Mouse (Mus musculus): ENCODE data around the gene Kcnh7. TPM values are rescaled to one million over a fixed set of nuclear protein-coding genes. Genes with fewer than 3 reads are reported as not detected.

Kcnh7 gene
- polyA plus RNA-seq, 1 experiment from 2014 or later = 0.06 TPM

DNA sequence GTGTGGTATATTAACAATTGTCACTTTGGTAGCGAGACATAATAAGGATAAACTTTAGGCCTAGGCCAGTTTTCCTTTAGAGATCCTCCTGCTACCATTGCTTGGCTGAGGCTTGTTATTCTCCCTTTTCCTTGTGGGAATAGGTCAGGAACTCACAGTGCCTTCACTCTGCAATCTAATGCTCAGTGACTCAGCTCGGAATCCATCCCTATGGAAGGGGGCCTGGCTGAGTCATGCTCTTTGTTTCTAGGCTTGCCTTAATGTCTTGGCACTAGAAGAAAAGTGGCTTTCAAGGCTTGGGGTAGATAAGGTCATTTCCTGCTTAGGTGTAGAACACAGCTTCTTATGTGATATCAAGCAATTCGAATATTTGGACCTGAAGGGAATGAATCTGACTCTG, 255.6 kb downstream of the Kcnh7 start:
- Histone ChIP-seq H3K4me2 (no peak overlapping the region), H3K4me1 (replicated peaks) (no peaks in the 10 kb centered on the region), H3K36me3 (no peaks in the 10 kb centered on the region), H3K9ac (no peak overlapping the region), H3K27ac (no peak overlapping the region), H3K9me3 (replicated peaks) (no peaks in the 10 kb centered on the region), H3K27me3 (no peaks in the 10 kb centered on the region), H3K4me3 (replicated peaks) (no peak overlapping the region)
- no peak for DNase-seq
- no peak for ATAC-seq (ENCODE audit: low read depth)
- 49% methylated on average over 3 of the region's 3 CpGs for WGBS (ENCODE audit: insufficient replicate concordance)

GRCm38 (mm10) chr2:62928065-62928464, 256.0 kb downstream of the Kcnh7 start:
- Histone ChIP-seq H3K36me3 (no peaks in the 10 kb centered on the region), H3K27ac (no peak overlapping the region), H3K4me1 (replicated peaks) (no peaks in the 10 kb centered on the region), H3K4me3 (replicated peaks) (no peak overlapping the region), H3K9ac (no peak overlapping the region), H3K4me2 (no peak overlapping the region), H3K9me3 (replicated peaks) (no peaks in the 10 kb centered on the region), H3K27me3 (no peaks in the 10 kb centered on the region)
- WGBS (ENCODE audit: insufficient replicate concordance) = 40% methylated on average over 3 of the region's 3 CpGs
- DNase-seq = no peak
- no peak for ATAC-seq (ENCODE audit: low read depth)

GRCm38 (mm10) chr2:62923803-62924202, 260.3 kb downstream of the Kcnh7 start:
- WGBS (ENCODE audit: insufficient replicate concordance) = 61% methylated on average over 4 of the region's 4 CpGs
- Histone ChIP-seq H3K27ac (no peak overlapping the region), H3K9me3 (replicated peaks) (no peaks in the 10 kb centered on the region), H3K36me3 (no peaks in the 10 kb centered on the region), H3K4me2 (no peak overlapping the region), H3K27me3 (no peaks in the 10 kb centered on the region), H3K4me3 (replicated peaks) (no peak overlapping the region), H3K4me1 (replicated peaks) (no peaks in the 10 kb centered on the region), H3K9ac (no peak overlapping the region)
- DNase-seq (no peak), ATAC-seq (ENCODE audit: low read depth) (no peak)

GRCm38 (mm10) chr2:62907688-62908087, 276.4 kb downstream of the Kcnh7 start:
- Histone ChIP-seq H3K9ac (no peak overlapping the region), H3K4me3 (replicated peaks) (no peak overlapping the region), H3K9me3 (replicated peaks) (no peaks in the 10 kb centered on the region), H3K27me3 (no peaks in the 10 kb centered on the region), H3K27ac (no peak overlapping the region), H3K36me3 (no peaks in the 10 kb centered on the region), H3K4me2 (no peak overlapping the region), H3K4me1 (replicated peaks) (no peaks in the 10 kb centered on the region)
- ATAC-seq (ENCODE audit: low read depth) (no peak), DNase-seq (no peak)
- 42% methylated on average over 3 of the region's 3 CpGs for WGBS (ENCODE audit: insufficient replicate concordance)

- H3K9me3 ChIP-seq (replicated peaks) = no peaks in the 10 kb centered on the region
- no peak for ATAC-seq (ENCODE audit: low read depth)
- no peak overlapping the region for H3K4me3 ChIP-seq (replicated peaks)
- no peak for DNase-seq
- no peak overlapping the region for H3K9ac ChIP-seq
- no peaks in the 10 kb centered on the region for H3K36me3 ChIP-seq
- H3K27ac ChIP-seq = no peak overlapping the region
- no peaks in the 10 kb centered on the region for H3K4me1 ChIP-seq (replicated peaks)
- H3K27me3 ChIP-seq = no peaks in the 10 kb centered on the region
- 48% methylated on average over 1 of the region's 1 CpGs for WGBS (ENCODE audit: insufficient replicate concordance)
- H3K4me2 ChIP-seq = no peak overlapping the region
Measured at GRCm38 (mm10) chr2:62902363-62903353, 281.4 kb downstream of the Kcnh7 start.

DNA sequence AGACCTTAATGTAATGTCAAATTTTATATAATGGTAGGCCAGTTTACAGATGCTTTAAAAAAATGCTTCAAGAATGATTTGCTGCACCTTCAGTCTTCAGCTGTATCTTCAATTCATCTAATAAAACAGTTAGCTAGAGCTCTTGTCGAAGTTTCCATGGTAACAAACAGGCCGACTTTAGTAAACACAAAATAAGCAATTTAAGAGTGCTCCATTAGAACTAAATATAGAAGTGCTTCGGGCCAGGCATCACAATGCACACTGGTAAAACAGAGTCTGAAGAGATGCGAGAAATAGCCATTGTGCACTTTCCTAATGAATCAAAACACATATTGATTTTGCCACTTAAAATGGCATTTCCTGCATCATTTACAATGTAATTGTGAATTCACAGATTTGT, 305.3 kb downstream of the Kcnh7 start:
- Histone ChIP-seq H3K36me3 (no peaks in the 10 kb centered on the region), H3K4me3 (replicated peaks) (no peak overlapping the region), H3K4me1 (replicated peaks) (no peaks in the 10 kb centered on the region), H3K27ac (no peak overlapping the region), H3K27me3 (no peaks in the 10 kb centered on the region), H3K9me3 (replicated peaks) (no peaks in the 10 kb centered on the region), H3K4me2 (no peak overlapping the region), H3K9ac (no peak overlapping the region)
- WGBS (ENCODE audit: insufficient replicate concordance) = 56% methylated on average over 4 of the region's 4 CpGs
- no peak for DNase-seq
- no peak for ATAC-seq (ENCODE audit: low read depth)

DNA sequence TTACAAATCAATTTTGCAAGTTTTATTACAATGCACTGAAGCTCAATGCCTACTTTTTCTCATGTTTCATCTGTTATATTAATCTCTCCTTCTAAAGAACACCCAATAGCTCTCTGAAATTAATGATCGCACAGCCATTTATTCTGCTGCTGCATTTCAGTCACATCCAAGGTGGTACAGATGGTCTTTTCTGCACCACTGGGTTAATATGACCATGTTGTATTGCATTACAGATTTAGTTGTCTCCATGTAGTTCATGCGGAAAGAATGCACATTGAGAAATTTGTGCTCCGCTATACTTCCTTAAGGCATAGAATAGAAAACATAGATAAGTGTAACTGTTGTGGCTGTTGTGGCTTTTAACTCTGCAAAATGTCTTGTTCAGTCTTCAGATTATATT, 328.7 kb downstream of the Kcnh7 start:
- WGBS (ENCODE audit: insufficient replicate concordance) = 74% methylated on average over 3 of the region's 3 CpGs
- no peak for DNase-seq
- no peak overlapping the region for H3K4me2 ChIP-seq

GRCm38 (mm10) chr2:62842630-62843029, 341.5 kb downstream of the Kcnh7 start:
- no peaks in the 10 kb centered on the region for H3K9me3 ChIP-seq (replicated peaks)
- H3K4me3 ChIP-seq (replicated peaks) = no peak overlapping the region
- no peaks in the 10 kb centered on the region for H3K27me3 ChIP-seq
- no peak for ATAC-seq (ENCODE audit: low read depth)
- no peak for DNase-seq
- no peak overlapping the region for H3K9ac ChIP-seq
- no peaks in the 10 kb centered on the region for H3K36me3 ChIP-seq
- H3K4me2 ChIP-seq = no peak overlapping the region
- H3K4me1 ChIP-seq (replicated peaks) = no peaks in the 10 kb centered on the region
- WGBS (ENCODE audit: insufficient replicate concordance) = 55% methylated on average over 1 of the region's 1 CpGs
- no peak overlapping the region for H3K27ac ChIP-seq

More for the DNA sequence above, 328.7 kb downstream of the Kcnh7 start:
- Histone ChIP-seq H3K9ac (no peak overlapping the region), H3K27me3 (no peaks in the 10 kb centered on the region), H3K4me1 (replicated peaks) (no peaks in the 10 kb centered on the region), H3K27ac (no peak overlapping the region), H3K4me3 (replicated peaks) (no peak overlapping the region), H3K36me3 (no peaks in the 10 kb centered on the region), H3K9me3 (replicated peaks) (no peaks in the 10 kb centered on the region)
- ATAC-seq (ENCODE audit: low read depth) = no peak

GRCm38 (mm10) chr2:62834261-62834660, 349.8 kb downstream of the Kcnh7 start:
- Histone ChIP-seq H3K27ac (no peak overlapping the region), H3K4me3 (replicated peaks) (no peak overlapping the region), H3K9me3 (replicated peaks) (no peaks in the 10 kb centered on the region), H3K36me3 (no peaks in the 10 kb centered on the region), H3K4me1 (replicated peaks) (no peaks in the 10 kb centered on the region), H3K4me2 (no peak overlapping the region), H3K9ac (no peak overlapping the region), H3K27me3 (no peaks in the 10 kb centered on the region)
- ATAC-seq (ENCODE audit: low read depth) (no peak), DNase-seq (no peak)
- WGBS (ENCODE audit: insufficient replicate concordance) = 36% methylated on average over 1 of the region's 1 CpGs

DNA sequence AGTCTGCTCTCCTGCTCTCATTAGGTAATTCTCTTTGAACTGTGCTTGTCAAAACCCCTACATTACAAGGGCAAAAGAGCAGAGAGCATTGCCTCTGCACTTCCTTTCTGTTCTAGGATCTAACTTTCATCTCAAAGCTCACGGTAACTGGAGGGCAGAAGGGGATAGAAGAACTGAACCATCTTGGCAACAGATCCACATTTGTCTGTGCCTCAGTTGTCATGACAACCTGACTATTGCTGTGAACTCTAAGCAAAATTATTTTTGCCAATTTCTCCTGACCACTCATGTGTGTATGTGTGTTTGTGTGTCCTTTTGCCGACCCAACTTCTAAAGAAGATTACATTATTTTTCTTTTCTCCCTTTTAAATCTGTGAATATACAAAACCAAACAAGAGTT, 364.9 kb downstream of the Kcnh7 start:
- no peaks in the 10 kb centered on the region for H3K4me1 ChIP-seq (replicated peaks)
- ATAC-seq (ENCODE audit: low read depth) = no peak
- H3K4me3 ChIP-seq (replicated peaks) = no peak overlapping the region
- H3K4me2 ChIP-seq = no peak overlapping the region
- H3K9me3 ChIP-seq (replicated peaks) = no peaks in the 10 kb centered on the region
- H3K9ac ChIP-seq = no peak overlapping the region
- H3K27ac ChIP-seq = no peak overlapping the region
- DNase-seq = no peak
- H3K36me3 ChIP-seq = no peaks in the 10 kb centered on the region
- 72% methylated on average over 2 of the region's 2 CpGs for WGBS (ENCODE audit: insufficient replicate concordance)
- no peaks in the 10 kb centered on the region for H3K27me3 ChIP-seq

DNA sequence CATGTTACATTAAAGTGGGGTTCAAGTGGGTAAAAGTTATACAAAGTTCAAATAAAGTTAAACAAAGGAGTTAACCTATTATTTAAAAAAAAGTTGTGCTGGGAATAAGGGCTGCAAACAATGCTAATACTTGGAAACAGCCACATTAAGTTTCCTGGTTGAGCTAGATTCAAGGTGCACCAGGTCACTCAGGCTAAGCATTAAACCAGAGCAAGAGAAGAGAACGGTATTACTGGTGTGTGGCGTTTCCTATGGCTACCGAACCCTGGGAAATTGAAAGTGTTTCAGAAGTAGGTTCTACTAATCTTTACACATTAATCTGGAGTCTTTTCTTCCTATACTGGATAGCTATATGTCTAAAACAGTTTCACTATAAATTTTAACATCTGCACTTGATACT, 368.1 kb downstream of the Kcnh7 start:
- Histone ChIP-seq H3K9me3 (replicated peaks) (no peaks in the 10 kb centered on the region), H3K36me3 (no peaks in the 10 kb centered on the region), H3K4me3 (replicated peaks) (no peak overlapping the region), H3K9ac (no peak overlapping the region), H3K4me2 (no peak overlapping the region), H3K27ac (no peak overlapping the region), H3K4me1 (replicated peaks) (no peaks in the 10 kb centered on the region), H3K27me3 (no peaks in the 10 kb centered on the region)
- no peak for DNase-seq
- 77% methylated on average over 3 of the region's 3 CpGs for WGBS (ENCODE audit: insufficient replicate concordance)
- no peak for ATAC-seq (ENCODE audit: low read depth)

GRCm38 (mm10) chr2:62808813-62809212, 375.3 kb downstream of the Kcnh7 start:
- no peak overlapping the region for H3K4me3 ChIP-seq (replicated peaks)
- no peak overlapping the region for H3K9ac ChIP-seq
- H3K9me3 ChIP-seq (replicated peaks) = no peaks in the 10 kb centered on the region
- no peak overlapping the region for H3K4me2 ChIP-seq
- H3K36me3 ChIP-seq = no peaks in the 10 kb centered on the region
- H3K4me1 ChIP-seq (replicated peaks) = no peaks in the 10 kb centered on the region
- ATAC-seq (ENCODE audit: low read depth) (no peak), DNase-seq (no peak)
- H3K27me3 ChIP-seq = no peaks in the 10 kb centered on the region
- no peak overlapping the region for H3K27ac ChIP-seq
- WGBS (ENCODE audit: insufficient replicate concordance) = 36% methylated on average over 4 of the region's 4 CpGs
